Mouse (Mus musculus) CH12.LX (cell line): ENCODE measurements around the gene B3galnt2. TPM values are rescaled to one million over a fixed set of nuclear protein-coding genes. Genes with fewer than 3 reads are reported as not detected.

ENCODE experiments used
- DNase-seq: peaks from one replicate; pipeline ENCODE4 v3.0.0-alpha.2; 2013; ENCODE audit errors: extremely low read depth
- H3K27ac ChIP-seq: 2 replicates; pipeline ENCODE4 v1.5.1; 2012; ENCODE audit warnings: low read depth, mild to moderate bottlenecking, control low read depth, moderate library complexity; ENCODE audit not compliant: insufficient read depth
- H3K27me3 ChIP-seq: replicated peaks from 2 replicates; pipeline ENCODE3; 2012; ENCODE audit warnings: inconsistent platforms
- H3K36me3 ChIP-seq, 2 experiments: replicated peaks in 1 of 2; 2 replicates each; pipeline versions ENCODE3 to v1.6.1; 2012; ENCODE audit warnings: inconsistent platforms in 1 of 2, low read length in 1 of 2, mild to moderate bottlenecking in 1 of 2, mixed read lengths in 1 of 2, moderate library complexity in 1 of 2; ENCODE audit not compliant: control insufficient read depth in 1 of 2, insufficient read depth in 1 of 2
- H3K4me1 ChIP-seq, 2 experiments: 2 replicates each; pipeline ENCODE4 v1.6.1; 2012; ENCODE audit warnings: inconsistent platforms in 1 of 2, moderate library complexity in 1 of 2; ENCODE audit not compliant: insufficient read depth in 2 of 2, control insufficient read depth in 1 of 2
- H3K4me2 ChIP-seq: 2 replicates; pipeline ENCODE4 v1.6.1; 2012; ENCODE audit warnings: low read depth, mild to moderate bottlenecking, control low read depth; ENCODE audit not compliant: poor library complexity, insufficient read depth, severe bottlenecking
- H3K4me3 ChIP-seq, 3 experiments: fragments of 150-350 bp in 1 of 3; sonication (generic) in 1 of 3; replicated peaks in 1 of 3; 2 replicates each; pipeline versions ENCODE3 to v1.5.1; 2011 to 2012; ENCODE audit warnings: low read depth in 2 of 3, low read length in 2 of 3, mild to moderate bottlenecking in 2 of 3, moderate library complexity in 2 of 3, control low read depth in 1 of 3, improper control_type of control experiment in 1 of 3, inconsistent platforms in 1 of 3, mixed read lengths in 1 of 3; ENCODE audit not compliant: poor library complexity in 1 of 3
- H3K79me2 ChIP-seq: replicated peaks from 2 replicates; pipeline ENCODE4 v1.6.1; 2012; ENCODE audit warnings: mild to moderate bottlenecking, moderate library complexity; ENCODE audit not compliant: control insufficient read depth, poor library complexity, insufficient read depth, severe bottlenecking; ENCODE audit errors: extremely low read depth
- H3K9ac ChIP-seq: 2 replicates; pipeline ENCODE4 v1.6.1; 2012; ENCODE audit warnings: low read depth, mild to moderate bottlenecking, control low read depth, moderate library complexity; ENCODE audit not compliant: insufficient read depth
- H3K9me3 ChIP-seq: replicated peaks from 2 replicates; pipeline ENCODE3; 2012; ENCODE audit warnings: low read length, inconsistent platforms, mixed read lengths
- BHLHE40 ChIP-seq: IDR thresholded peaks from 2 replicates; pipeline ENCODE4 v1.6.1; 2011; ENCODE audit warnings: mild to moderate bottlenecking, low read depth, low read length, improper control_type of control experiment
- CHD1 ChIP-seq: IDR thresholded peaks from 2 replicates; pipeline ENCODE4 v1.6.1; 2012; ENCODE audit warnings: low read depth, low read length, improper control_type of control experiment, inconsistent platforms
- E2F4 ChIP-seq: IDR thresholded peaks from 2 replicates; pipeline ENCODE4 v1.6.1; 2011; ENCODE audit warnings: low read depth, low read length, improper control_type of control experiment; ENCODE audit not compliant: insufficient replicate concordance
- ELF1 ChIP-seq: IDR thresholded peaks from 2 replicates; pipeline ENCODE4 v1.6.1; 2014; ENCODE audit warnings: low read depth, mild to moderate bottlenecking, inconsistent platforms, low read length, improper control_type of control experiment
- ETS1 ChIP-seq: conservative IDR thresholded peaks from 2 replicates; pipeline ENCODE4 v1.6.1; 2012; ENCODE audit warnings: low read depth, mild to moderate bottlenecking, inconsistent platforms, low read length, improper control_type of control experiment, moderate library complexity
- GABPA ChIP-seq: IDR thresholded peaks from 2 replicates; pipeline ENCODE4 v1.6.1; 2012; ENCODE audit warnings: low read depth, low read length, improper control_type of control experiment, inconsistent platforms; ENCODE audit not compliant: insufficient replicate concordance
- HCFC1 ChIP-seq: IDR thresholded peaks from 2 replicates; pipeline ENCODE4 v1.6.1; 2012; ENCODE audit warnings: low read depth, mild to moderate bottlenecking, inconsistent platforms, low read length, improper control_type of control experiment
- JUN ChIP-seq: IDR thresholded peaks from 2 replicates; pipeline ENCODE4 v1.6.1; 2011; ENCODE audit warnings: low read depth, mild to moderate bottlenecking, low read length, improper control_type of control experiment, moderate library complexity; ENCODE audit not compliant: insufficient read depth
- JUND ChIP-seq: conservative IDR thresholded peaks from 2 replicates; pipeline ENCODE4 v1.6.1; 2011; ENCODE audit warnings: low read depth, low read length, improper control_type of control experiment
- KAT2A ChIP-seq: IDR thresholded peaks from 2 replicates; pipeline ENCODE4 v1.6.1; 2012; ENCODE audit warnings: low read length, improper control_type of control experiment, inconsistent platforms; ENCODE audit not compliant: insufficient replicate concordance
- MAFK ChIP-seq: IDR thresholded peaks from 2 replicates; pipeline ENCODE4 v1.6.1; 2011; ENCODE audit warnings: low read length, improper control_type of control experiment; ENCODE audit not compliant: insufficient replicate concordance
- MAZ ChIP-seq: IDR thresholded peaks from 2 replicates; pipeline ENCODE4 v1.6.1; 2012; ENCODE audit warnings: low read depth, mild to moderate bottlenecking, inconsistent platforms, low read length, improper control_type of control experiment, moderate library complexity
- MXI1 ChIP-seq: IDR thresholded peaks from 2 replicates; pipeline ENCODE4 v1.6.1; 2011; ENCODE audit warnings: mild to moderate bottlenecking, low read depth, low read length, improper control_type of control experiment
- NELFE ChIP-seq: IDR thresholded peaks from 2 replicates; pipeline ENCODE4 v1.6.1; 2011; ENCODE audit warnings: low read depth, low read length, improper control_type of control experiment
- NRF1 ChIP-seq: IDR thresholded peaks from 2 replicates; pipeline ENCODE4 v1.6.1; 2014; ENCODE audit warnings: low read depth, mild to moderate bottlenecking, inconsistent platforms, low read length, improper control_type of control experiment, moderate library complexity
- PAX5 ChIP-seq: IDR thresholded peaks from 2 replicates; pipeline ENCODE4 v1.6.1; 2012; ENCODE audit warnings: low read length, inconsistent platforms, mixed read lengths
- POLR2AphosphoS2 ChIP-seq: IDR thresholded peaks from 2 replicates; pipeline ENCODE4 v1.6.1; 2011; ENCODE audit warnings: low read depth, low read length, improper control_type of control experiment
- RCOR1 ChIP-seq: conservative IDR thresholded peaks from 2 replicates; pipeline ENCODE4 v1.6.1; 2012; ENCODE audit warnings: low read depth, mild to moderate bottlenecking, inconsistent platforms, low read length, improper control_type of control experiment
- SIN3A ChIP-seq: IDR thresholded peaks from 2 replicates; pipeline ENCODE4 v1.6.1; 2012; ENCODE audit warnings: low read length, improper control_type of control experiment, inconsistent platforms
- TCF12 ChIP-seq: IDR thresholded peaks from 2 replicates; pipeline ENCODE4 v1.6.1; 2014; ENCODE audit warnings: low read depth, mild to moderate bottlenecking, inconsistent platforms, low read length, improper control_type of control experiment
- UBTF ChIP-seq: IDR thresholded peaks from 2 replicates; pipeline ENCODE4 v1.6.1; 2012; ENCODE audit warnings: low read depth, mild to moderate bottlenecking, inconsistent platforms, low read length, improper control_type of control experiment, moderate library complexity
- USF1 ChIP-seq: IDR thresholded peaks from 2 replicates; pipeline ENCODE4 v1.6.1; 2014; ENCODE audit warnings: low read depth, mild to moderate bottlenecking, inconsistent platforms, low read length, improper control_type of control experiment
- ZKSCAN1 ChIP-seq: IDR thresholded peaks from 2 replicates; pipeline ENCODE4 v1.6.1; 2012; ENCODE audit warnings: low read depth, inconsistent platforms, low read length, improper control_type of control experiment, borderline replicate concordance
- ZMIZ1 ChIP-seq: IDR thresholded peaks from 2 replicates; pipeline ENCODE4 v1.6.1; 2012; ENCODE audit warnings: low read depth, mild to moderate bottlenecking, inconsistent platforms, low read length, improper control_type of control experiment
- dilution Hi-C: fragments of 300-500 bp; cut with MboI; formaldehyde crosslinking; loops from 2 replicates; pipeline ENCODE4 v1.14.3; 2020; ENCODE audit warnings: low sequenced_read_pairs; ENCODE audit not compliant: extremely low pct_unique_long_range_greater_than_20kb, extremely low pct_ligation_motif_present
- in situ Hi-C: fragments of 300-500 bp; cut with MboI; formaldehyde crosslinking; loops from 3 replicates; pipeline ENCODE4 v1.14.3; 2019; ENCODE audit warnings: low sequenced_read_pairs, low pct_ligation_motif_present, low pct_unique_long_range_greater_than_20kb, mixed read lengths
- polyA plus RNA-seq: library from polyadenylated mRNA; unstranded; fragments of >175 nt; gene quantifications from 2 replicates; pipeline ENCODE4 v1.2.1, GENCODE M21; 2012; ENCODE audit warnings: low read depth; ENCODE audit not compliant: insufficient read length
- total RNA-seq, 2 experiments: library from RNA; depleted of rRNA; stranded (reverse); fragments of 300-350 nt in 1 of 2; fragments of >200 nt in 1 of 2; gene quantifications; 2 replicates each; pipeline ENCODE4 v1.2.3; 2012 to 2014

B3galnt2 gene
- total and polyA plus RNA-seq, 3 experiments, result 34.1 to 49.3 (median 48.3) TPM

GRCm38 (mm10) chr13:14014540-14014939, 60.3 kb downstream of the B3galnt2 start:
- DNase-seq, result no peak
- TF ChIP-seq MXI1, result no peak
- no peak for TF ChIP-seq KAT2A
- TF ChIP-seq RCOR1, result no peak
- no peak for TF ChIP-seq JUN
- no peak for TF ChIP-seq POLR2AphosphoS2
- no peak for TF ChIP-seq UBTF
- no peak for TF ChIP-seq PAX5
- TF ChIP-seq ZMIZ1, result no peak
- no peak for TF ChIP-seq BHLHE40
- TF ChIP-seq TCF12, result no peak
- no peak for TF ChIP-seq ETS1
- no peak for TF ChIP-seq HCFC1
- Histone ChIP-seq H3K27ac (no peak overlapping the region), H3K36me3 (peaks cover 57 to 85% of the 10 kb centered on the region in 2 experiments), H3K9ac (no peak overlapping the region), H3K79me2 (no peaks in the 10 kb centered on the region; the same call in 1 of the 2 replicates), H3K4me3 (no peak overlapping the region), H3K27me3 (no peaks in the 10 kb centered on the region), H3K9me3 (no peaks in the 10 kb centered on the region), H3K4me2 (no peak overlapping the region), H3K4me1 (peaks cover 3 to 9% of the 10 kb centered on the region in 2 experiments; a peak in 2 of 4 replicates)
- in situ Hi-C loops (no loop called here), dilution Hi-C loops (no loop called here)

DNA sequence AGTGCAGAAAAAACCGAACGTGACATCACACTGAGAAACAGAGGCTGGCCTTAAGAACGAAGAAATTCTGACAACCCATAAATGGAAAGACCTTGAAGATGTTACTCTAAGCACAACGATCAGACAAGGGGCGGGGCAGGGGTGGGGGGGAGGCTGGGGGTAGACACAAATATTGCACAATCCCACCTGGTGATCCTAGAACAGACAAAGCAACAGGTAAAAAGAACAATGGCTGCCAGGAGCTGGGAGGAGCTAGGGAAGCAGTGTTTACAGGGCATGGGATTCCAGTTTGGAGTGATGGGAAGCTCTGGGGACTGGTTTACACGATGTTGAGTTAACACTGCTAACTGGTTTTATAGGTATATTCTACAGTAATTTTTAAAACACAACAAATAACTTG, 61.3 kb downstream of the B3galnt2 start:
- TF ChIP-seq JUN, result no peak
- TF ChIP-seq HCFC1, result no peak
- no peak for TF ChIP-seq CHD1
- no peak for TF ChIP-seq USF1
- TF ChIP-seq JUND, result no peak
- TF ChIP-seq SIN3A, result no peak
- TF ChIP-seq MXI1, result no peak
- no peak for TF ChIP-seq ELF1
- no peak for TF ChIP-seq ZKSCAN1
- TF ChIP-seq GABPA, result no peak
- TF ChIP-seq KAT2A, result no peak
- TF ChIP-seq NRF1, result no peak
- no peak for TF ChIP-seq NELFE
- TF ChIP-seq MAFK, result no peak
- no peak for TF ChIP-seq E2F4
- no peak for TF ChIP-seq MAZ
- TF ChIP-seq BHLHE40, result no peak
- Histone ChIP-seq H3K27me3 (no peaks in the 10 kb centered on the region), H3K36me3 (peaks cover 54 to 81% of the 10 kb centered on the region in 2 experiments), H3K9ac (no peak overlapping the region), H3K4me3 (no peak overlapping the region), H3K4me1 (peaks cover 3 to 9% of the 10 kb centered on the region in 2 experiments; a peak in 2 of 4 replicates), H3K27ac (no peak overlapping the region), H3K4me2 (no peak overlapping the region), H3K79me2 (no peaks in the 10 kb centered on the region; the same call in 1 of the 2 replicates), H3K9me3 (no peaks in the 10 kb centered on the region)
- in situ Hi-C loops, result no loop called here
- DNase-seq, result no peak
- dilution Hi-C loops, result no loop called here
